Mouse (Mus musculus): ENCODE data around the gene Gm20388. TPM values are rescaled to one million over a fixed set of nuclear protein-coding genes. Genes with fewer than 3 reads are reported as not detected.
"Not testable (repeated sequence)": the region's sequence is repeated elsewhere in the genome, so short reads cannot be mapped to it uniquely, and the experiment has no call there.

The Gm20388 gene
- total RNA-seq, 1 experiment from 2014 or later: 35.7 TPM

GRCm38 (mm10) chr8:123419711-123420110, 3509.1 kb downstream of the Gm20388 start:
- no peak for ATAC-seq (replicated peaks; ENCODE audit: low read depth, poor library complexity, severe bottlenecking)

- no peak for ATAC-seq (replicated peaks; ENCODE audit: low read depth, poor library complexity, severe bottlenecking)
Measured at GRCm38 (mm10) chr8:123420525-123421281, 3510.1 kb downstream of the Gm20388 start.

GRCm38 (mm10) chr8:123421325-123421724, 3510.7 kb downstream of the Gm20388 start:
- ATAC-seq (replicated peaks; ENCODE audit: low read depth, poor library complexity, severe bottlenecking): no peak

GRCm38 (mm10) chr8:123422056-123422780, 3511.6 kb downstream of the Gm20388 start:
- peak; percentile 77 for ATAC-seq (replicated peaks; ENCODE audit: low read depth, poor library complexity, severe bottlenecking)

GRCm38 (mm10) chr8:123422781-123423159, 3512.1 kb downstream of the Gm20388 start:
- ATAC-seq (replicated peaks; ENCODE audit: low read depth, poor library complexity, severe bottlenecking): peak; percentile 12; the same call in 1 of the 2 replicates

- ATAC-seq (replicated peaks; ENCODE audit: low read depth, poor library complexity, severe bottlenecking): no peak
Measured at GRCm38 (mm10) chr8:123423441-123423840, 3512.8 kb downstream of the Gm20388 start, which contains the start of gene Def8. TSS of gene Def8 (plus strand) at chr8:123423527.

GRCm38 (mm10) chr8:123426511-123427509, 3516.2 kb downstream of the Gm20388 start:
- ATAC-seq (replicated peaks; ENCODE audit: low read depth, poor library complexity, severe bottlenecking): no peak

GRCm38 (mm10) chr8:123427639-123428275, 3517.1 kb downstream of the Gm20388 start:
- ATAC-seq (replicated peaks; ENCODE audit: low read depth, poor library complexity, severe bottlenecking): no peak

GRCm38 (mm10) chr8:123428343-123428893, 3517.8 kb downstream of the Gm20388 start:
- no peak for ATAC-seq (replicated peaks; ENCODE audit: low read depth, poor library complexity, severe bottlenecking)

GRCm38 (mm10) chr8:123428939-123429721, 3518.5 kb downstream of the Gm20388 start:
- no peak for ATAC-seq (replicated peaks; ENCODE audit: low read depth, poor library complexity, severe bottlenecking)

- not testable (repeated sequence) for ATAC-seq (replicated peaks; ENCODE audit: low read depth, poor library complexity, severe bottlenecking)
Measured at GRCm38 (mm10) chr8:123429722-123430013, 3519.0 kb downstream of the Gm20388 start.

GRCm38 (mm10) chr8:123430936-123431335, 3520.3 kb downstream of the Gm20388 start:
- not testable (repeated sequence) for ATAC-seq (replicated peaks; ENCODE audit: low read depth, poor library complexity, severe bottlenecking)

GRCm38 (mm10) chr8:123431616-123432365, 3521.2 kb downstream of the Gm20388 start:
- ATAC-seq (replicated peaks; ENCODE audit: low read depth, poor library complexity, severe bottlenecking): no peak

- no peak for ATAC-seq (replicated peaks; ENCODE audit: low read depth, poor library complexity, severe bottlenecking)
Measured at GRCm38 (mm10) chr8:123432381-123432780, 3521.7 kb downstream of the Gm20388 start.

GRCm38 (mm10) chr8:123433241-123433974, 3522.8 kb downstream of the Gm20388 start:
- not testable (repeated sequence) for ATAC-seq (replicated peaks; ENCODE audit: low read depth, poor library complexity, severe bottlenecking)

- no peak for ATAC-seq (replicated peaks; ENCODE audit: low read depth, poor library complexity, severe bottlenecking)
Measured at GRCm38 (mm10) chr8:123441788-123442187, 3531.1 kb downstream of the Gm20388 start.

- no peak for ATAC-seq (replicated peaks; ENCODE audit: low read depth, poor library complexity, severe bottlenecking)
Measured at GRCm38 (mm10) chr8:123442351-123442750, 3531.7 kb downstream of the Gm20388 start.

Data from common myeloid progenitor, adult 5-6 weeks (primary cell).